Mouse (Mus musculus) 3134 (cell line): ENCODE measurements at regions not wholly inside any gene's neighbourhood (a gene's known extent, or its start where the extent isn't known, plus 50 kb on each side); places are given as distances from the start of the nearest gene placed in this dataset.

Source experiments
- DNase-seq: peaks from one replicate; pipeline ENCODE4 v3.0.0-alpha.2; 2011; ENCODE audit warnings: low spot score; ENCODE audit not compliant: insufficient read length; ENCODE audit errors: extremely low read depth

DNA sequence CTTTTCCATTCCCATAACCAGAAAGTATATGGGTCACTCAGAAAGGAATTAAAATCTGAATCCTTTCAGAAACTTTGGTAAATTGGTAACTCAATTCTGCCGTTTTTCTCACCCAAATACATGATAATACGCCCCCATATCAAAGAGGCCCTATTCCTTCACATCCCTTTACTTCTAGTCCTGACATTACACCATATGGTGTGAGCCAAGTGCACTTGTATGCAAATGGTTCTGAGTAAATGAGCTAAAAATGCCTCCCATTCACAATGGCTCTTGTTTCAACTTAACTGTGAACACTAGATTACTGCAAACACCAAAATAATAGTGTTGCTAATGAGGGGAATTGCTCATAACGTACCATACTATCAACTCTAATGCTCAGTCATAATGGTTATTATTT lies 201.7 kb upstream of the Acvr2a start:
- no peak for DNase-seq

- no peak for DNase-seq
Observed at GRCm38 (mm10) chr2:48617141-48617699, 196.7 kb upstream of the Acvr2a start.

DNA sequence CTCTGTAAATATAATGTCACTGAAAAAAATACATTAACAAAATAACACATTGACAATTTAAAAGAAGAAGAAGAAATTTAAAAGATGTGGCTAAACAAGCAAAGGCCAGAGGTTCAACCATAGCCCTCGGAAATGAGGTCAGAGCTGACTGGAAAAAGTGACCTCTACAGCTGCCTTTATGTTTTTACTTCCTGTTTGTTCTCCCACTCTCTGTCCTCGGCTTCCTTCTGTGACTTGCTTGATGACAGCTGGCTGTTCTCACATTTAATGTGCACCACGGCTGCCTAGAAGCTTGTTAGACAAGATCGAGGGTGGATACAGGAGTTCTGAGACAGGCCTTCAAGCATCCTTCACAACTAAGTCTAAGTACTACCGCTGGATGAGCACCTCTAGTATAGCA lies 194.9 kb upstream of the Acvr2a start:
- DNase-seq = no peak

DNA sequence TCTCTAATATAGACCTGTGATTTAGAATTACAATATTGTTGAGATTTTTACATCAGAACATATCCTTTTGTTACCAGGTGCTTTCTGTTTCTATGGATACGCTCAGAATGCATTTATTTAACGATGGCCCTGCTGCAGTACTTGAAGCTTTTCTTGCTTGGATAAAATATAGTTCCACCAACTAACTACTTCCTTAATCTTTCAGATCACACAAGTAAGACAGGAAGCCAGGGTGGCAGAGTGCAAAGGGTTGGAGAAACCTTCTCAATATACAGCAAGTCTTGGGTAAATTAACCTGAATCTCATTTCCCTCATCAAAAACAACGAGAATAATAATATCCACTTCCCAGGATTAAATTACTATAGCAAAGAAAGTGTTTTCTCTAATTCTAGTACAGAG lies 193.1 kb upstream of the Acvr2a start:
- DNase-seq = no peak

DNA sequence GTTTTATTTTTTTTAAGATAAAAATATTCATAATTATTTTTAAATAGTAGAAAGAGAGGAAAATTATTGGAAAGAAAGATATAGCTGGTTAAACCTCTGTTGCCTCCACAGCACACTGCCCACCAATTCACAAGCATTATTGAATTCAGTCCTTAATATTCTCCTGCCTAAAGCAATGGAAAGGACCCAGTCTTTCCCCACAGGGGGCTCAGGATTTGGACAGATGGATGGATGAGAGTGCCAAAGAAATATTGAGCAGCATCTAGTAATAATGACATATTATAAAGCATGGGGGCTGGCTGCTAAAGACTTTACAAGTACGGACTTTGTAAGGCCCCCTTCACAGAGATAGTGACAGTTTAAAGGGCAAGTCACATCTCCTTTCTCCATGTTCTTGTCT lies 191.6 kb upstream of the Acvr2a start:
- DNase-seq = no peak

- DNase-seq = no peak
Observed at GRCm38 (mm10) chr2:48624040-48624439, 189.9 kb upstream of the Acvr2a start.

DNA sequence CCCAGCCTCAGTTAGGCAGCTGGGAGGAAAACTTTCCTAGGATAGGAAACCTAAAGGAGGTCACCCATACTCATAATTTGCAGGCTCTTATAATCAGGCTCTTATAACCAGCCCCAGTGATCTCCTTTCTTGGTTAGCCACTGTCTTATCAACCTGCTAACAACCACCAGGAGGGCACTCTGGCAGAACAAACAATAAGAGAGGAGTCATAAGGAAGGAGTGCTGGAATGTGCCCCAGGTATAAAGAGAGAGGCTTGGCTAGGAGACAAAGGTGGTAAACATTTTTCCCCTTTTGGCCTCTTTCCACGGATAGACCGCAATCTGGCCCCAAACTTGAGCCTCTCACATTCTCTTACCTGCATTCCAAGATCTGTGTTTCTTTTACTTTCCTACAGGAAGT lies 189.4 kb upstream of the Acvr2a start:
- no peak for DNase-seq

- DNase-seq = no peak
Observed at GRCm38 (mm10) chr2:48627011-48627410, 186.9 kb upstream of the Acvr2a start.

DNA sequence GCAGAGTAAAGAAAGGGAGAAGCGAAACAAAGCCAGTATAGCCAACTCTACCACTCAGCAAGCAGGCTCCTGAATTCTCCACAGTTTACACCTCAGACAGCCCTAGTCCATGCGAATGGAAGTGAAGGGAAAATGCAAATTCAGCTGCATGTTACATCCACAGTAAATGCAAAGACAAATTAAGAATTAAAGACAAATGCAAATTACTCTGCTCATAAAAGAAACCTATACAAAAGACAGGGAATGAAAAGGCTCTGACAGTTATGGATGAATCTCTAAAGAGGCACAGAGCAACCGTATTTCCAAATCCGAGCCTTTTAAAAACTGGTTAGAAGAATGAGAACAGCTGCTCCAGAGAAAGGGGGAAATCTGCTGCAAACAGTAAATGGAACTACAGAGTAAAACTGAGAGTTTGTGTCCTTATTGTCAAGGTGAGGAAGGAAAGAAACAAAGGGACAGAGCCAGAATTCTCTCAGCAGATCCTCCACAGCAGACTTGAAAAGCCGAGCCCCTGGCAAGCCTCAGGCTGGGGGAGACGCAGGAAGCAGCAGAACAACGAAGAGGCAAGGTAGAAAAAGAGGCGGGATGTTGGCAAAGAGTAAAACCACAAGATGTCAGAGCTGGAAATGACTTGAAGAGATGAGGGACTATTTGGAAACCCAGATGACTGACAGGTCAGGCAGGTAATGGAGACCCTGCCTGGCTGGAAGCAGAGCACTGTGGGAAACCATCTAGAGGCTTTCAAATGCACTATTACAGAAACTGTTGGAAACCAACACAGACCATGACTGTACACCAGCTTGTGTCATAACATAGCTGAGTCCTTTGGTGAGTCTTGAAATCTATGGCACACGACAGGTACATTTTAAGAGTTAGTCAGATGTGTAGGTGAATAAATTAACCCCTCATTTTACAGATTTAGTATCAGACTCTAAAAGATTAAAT lies 184.5 kb upstream of the Acvr2a start:
- DNase-seq = no peak

- DNase-seq = no peak
Observed at GRCm38 (mm10) chr2:48634456-48635174, 179.3 kb upstream of the Acvr2a start.

DNA sequence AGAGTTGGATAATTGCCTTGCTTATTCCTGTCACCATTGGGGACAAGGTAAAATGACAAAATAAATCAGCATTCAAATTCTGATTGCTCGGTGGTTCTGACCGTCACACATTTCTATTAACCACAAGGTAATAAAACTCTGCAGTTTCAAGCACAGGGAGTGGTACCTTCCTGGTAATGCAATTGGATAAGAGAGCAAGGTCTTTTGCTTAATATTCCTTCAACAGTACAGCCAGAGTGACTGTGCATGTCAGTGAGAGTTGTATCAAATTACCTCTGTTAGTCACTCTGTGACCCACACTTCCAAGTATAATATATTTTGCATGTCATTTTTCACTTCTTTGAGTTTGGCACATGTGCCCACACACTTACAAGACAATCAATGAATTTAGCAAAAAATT lies 177.8 kb upstream of the Acvr2a start:
- DNase-seq = no peak

GRCm38 (mm10) chr2:48644114-48644513 lies 169.8 kb upstream of the Acvr2a start:
- DNase-seq = no peak

DNA sequence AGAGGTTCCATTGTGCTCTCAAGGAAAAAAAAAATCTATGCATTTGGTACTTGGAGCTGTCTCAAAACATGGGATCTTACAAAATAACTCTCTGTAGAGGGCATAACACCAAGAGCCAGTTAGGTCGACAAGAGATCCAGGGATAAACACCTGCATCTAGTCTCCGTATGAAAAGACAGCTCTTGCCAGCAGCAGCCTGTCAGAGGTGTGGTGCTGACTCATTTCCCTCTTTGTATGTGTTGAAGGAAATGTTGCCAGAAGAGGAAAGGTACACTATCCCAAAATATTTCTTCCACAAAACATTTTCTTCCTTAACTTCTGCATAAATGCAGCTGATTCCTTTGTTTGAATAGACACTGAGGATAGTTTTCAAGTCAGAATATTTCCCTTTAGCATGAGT lies 163.6 kb upstream of the Acvr2a start:
- DNase-seq = no peak

DNA sequence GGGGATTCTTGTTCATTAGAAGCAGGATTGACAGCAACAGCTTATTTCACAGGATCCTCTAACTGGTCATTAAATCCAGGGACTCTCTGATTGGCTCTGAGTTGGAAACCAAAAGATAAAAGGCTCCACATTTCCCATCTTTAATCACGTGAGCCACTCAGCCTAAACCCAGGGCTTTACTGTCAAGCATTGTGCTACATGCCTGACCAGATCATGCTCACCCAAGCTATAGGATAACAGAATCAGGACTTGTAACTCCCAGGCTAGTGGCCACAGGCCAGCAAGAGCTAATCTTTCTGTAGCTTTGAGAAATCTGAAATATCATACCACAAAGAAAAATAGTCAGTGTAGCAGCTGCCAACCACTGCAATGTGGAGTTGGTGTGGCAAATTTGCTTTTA lies 152.7 kb upstream of the Acvr2a start:
- DNase-seq = no peak

DNA sequence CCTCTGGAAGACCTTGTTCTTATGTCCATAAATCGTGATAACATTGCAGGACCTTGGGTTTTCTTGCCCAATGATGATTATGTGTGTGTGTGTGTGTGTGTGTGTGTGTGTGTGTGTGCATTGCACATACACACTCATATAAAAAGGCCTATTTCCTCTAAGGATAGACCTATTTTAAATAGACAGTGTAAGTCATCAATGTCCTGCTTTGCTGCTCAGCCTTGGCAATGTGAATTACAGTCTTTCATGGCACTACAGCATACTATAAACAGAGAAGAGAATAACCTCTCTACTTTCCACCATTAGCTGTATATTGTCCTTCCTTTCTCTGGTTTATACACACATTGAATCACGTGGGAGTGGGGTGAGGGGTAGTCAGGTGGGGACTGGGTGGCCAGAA lies 148.8 kb upstream of the Acvr2a start:
- DNase-seq = no peak

DNA sequence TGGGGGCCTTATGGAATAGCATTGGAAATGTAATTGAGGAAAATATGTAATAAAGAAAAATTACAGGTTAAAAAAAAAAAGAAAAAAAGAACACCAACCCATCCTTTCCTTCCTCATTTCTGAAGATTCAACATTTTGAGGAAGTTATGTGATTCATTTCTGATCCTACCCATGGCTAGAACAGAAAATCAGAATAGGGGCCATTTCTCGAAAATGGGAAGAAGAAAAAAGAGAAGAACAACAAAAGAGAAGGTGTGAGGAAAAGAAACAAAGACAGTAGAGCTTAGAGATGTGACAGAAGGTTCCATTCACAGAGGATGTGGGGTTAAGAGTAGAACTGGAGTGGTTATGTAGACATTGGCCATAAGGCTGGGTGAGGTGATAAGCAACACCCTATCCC lies 124.8 kb upstream of the Acvr2a start:
- DNase-seq = no peak

DNA sequence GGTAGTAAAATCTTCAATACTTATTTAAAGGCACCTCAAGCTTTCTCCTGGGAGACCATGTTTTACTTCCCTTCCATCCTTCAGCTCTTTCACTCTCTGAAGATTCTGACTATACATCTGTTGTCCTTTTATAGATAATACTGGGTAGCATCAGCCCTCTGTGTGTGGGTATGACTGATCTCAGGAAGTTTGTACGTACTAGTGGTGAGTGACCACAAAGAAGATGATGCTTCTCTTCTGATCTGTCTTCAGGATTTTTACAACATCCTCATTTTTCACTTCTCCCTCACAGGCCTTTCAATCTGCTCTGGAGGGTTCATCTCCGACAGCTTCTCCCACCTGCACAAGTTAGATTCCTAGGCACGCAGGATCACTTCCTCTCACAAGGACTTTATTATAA lies 119.4 kb upstream of the Acvr2a start:
- no peak for DNase-seq

DNA sequence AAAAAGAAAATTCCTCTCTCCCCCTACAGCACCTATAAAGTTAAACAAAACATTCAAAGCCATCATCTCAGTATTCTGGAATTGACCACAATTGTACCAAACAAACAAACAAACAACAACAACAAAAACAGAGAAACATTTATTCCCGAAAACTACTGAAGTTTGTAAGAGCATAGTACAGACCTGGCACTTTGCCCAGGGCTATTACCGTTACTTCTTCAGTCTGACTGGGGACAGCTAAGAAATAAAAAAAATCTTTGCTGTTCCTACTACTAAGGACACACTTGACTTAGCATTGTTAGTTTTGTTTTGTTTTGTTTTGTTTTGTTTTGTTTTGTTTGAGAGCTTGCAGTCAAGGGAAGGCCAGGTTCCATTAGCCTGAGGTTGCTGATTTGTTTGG lies 113.0 kb upstream of the Acvr2a start:
- DNase-seq = no peak

GRCm38 (mm10) chr2:48705103-48705804 lies 108.7 kb upstream of the Acvr2a start:
- DNase-seq = no peak

DNA sequence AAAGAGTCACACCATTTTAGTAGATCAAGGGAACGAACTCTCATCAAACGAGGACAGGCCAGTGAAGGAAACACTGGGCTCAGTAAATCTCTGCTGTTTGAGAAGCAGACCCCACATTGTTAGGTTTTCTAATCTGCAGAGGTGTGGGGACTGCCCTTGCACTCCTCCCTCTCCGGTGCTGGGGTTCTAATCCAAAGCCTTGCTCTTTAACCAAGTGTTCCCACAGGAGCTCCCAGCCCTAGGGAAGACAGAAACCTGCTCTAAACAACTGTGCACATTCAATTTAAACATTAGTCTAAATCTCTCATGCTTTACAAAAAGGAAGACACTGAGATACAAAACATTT lies 108.1 kb upstream of the Acvr2a start:
- no peak for DNase-seq

DNA sequence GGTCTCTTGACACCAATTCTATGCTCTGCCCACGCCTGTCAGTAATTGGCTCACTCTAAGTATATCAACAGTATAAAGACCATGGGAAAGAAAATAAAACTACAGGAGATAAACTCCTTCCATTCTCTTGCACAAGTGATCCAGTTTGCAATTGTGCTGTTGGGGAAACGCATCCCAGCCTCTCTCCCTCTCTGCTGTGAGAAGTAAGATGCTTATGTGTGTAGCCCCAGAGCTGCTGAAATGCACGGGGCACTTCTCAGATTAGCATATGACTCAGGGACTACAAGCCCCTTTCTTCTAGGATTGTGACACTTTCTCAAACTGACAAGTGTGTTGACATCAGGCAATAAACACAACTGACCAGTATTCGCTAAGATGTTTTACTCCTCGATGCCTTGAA lies 107.7 kb upstream of the Acvr2a start:
- no peak for DNase-seq
